Mouse (Mus musculus) E14TG2a.4 (cell line): ENCODE results near the gene Nanos2.

Source experiments
- CTCF ChIP-seq: conservative IDR thresholded peaks from 2 replicates; pipeline ENCODE4 v1.5.1; 2014; ENCODE audit warnings: low read length
- NANOG ChIP-seq: IDR thresholded peaks from 2 replicates; pipeline ENCODE4 v1.6.1; 2014; ENCODE audit warnings: borderline replicate concordance, low read length, mixed read lengths
- POU5F1 ChIP-seq: IDR thresholded peaks from 2 replicates; pipeline ENCODE4 v1.6.1; 2014; ENCODE audit warnings: low read length, borderline replicate concordance

- TF ChIP-seq CTCF (no peak), NANOG (no peak), POU5F1 (no peak)
These were observed 5.8 kb downstream of the Nanos2 start for GRCm38 (mm10) chr7:18993036-18993435.
